Mouse (Mus musculus) forebrain, embryonic 15.5 days (tissue): ENCODE measurements around the gene Nhlrc2. TPM values are rescaled to one million over a fixed set of nuclear protein-coding genes. Genes with fewer than 3 reads are reported as not detected.

ENCODE experiments used
- ATAC-seq: fragments of 200-750 bp; cut with Nextera tagmentation; replicated peaks from 2 replicates; pipeline ENCODE4 v1.8.0; 2017; ENCODE audit warnings: mild to moderate bottlenecking, moderate TSS enrichment, moderate library complexity
- H3K27ac ChIP-seq: fragments of 300-500 bp; sonication (generic); replicated peaks from 2 replicates; pipeline ENCODE4 v1.5.1; 2015; ENCODE audit warnings: mild to moderate bottlenecking, inconsistent platforms
- H3K27me3 ChIP-seq: fragments of 300-500 bp; sonication (generic); 2 replicates; pipeline ENCODE4 v1.6.1; 2015; ENCODE audit warnings: inconsistent platforms
- H3K36me3 ChIP-seq: fragments of 300-500 bp; sonication (generic); 2 replicates; pipeline ENCODE4 v1.6.1; 2015; ENCODE audit warnings: mild to moderate bottlenecking, inconsistent platforms
- H3K4me1 ChIP-seq: fragments of 300-500 bp; sonication (generic); 2 replicates; pipeline ENCODE4 v1.6.1; 2015; ENCODE audit warnings: inconsistent platforms
- H3K4me2 ChIP-seq: fragments of 300-500 bp; sonication (generic); replicated peaks from 2 replicates; pipeline ENCODE4 v1.6.1; 2015; ENCODE audit warnings: mild to moderate bottlenecking, inconsistent platforms
- H3K4me3 ChIP-seq: fragments of 300-500 bp; sonication (generic); 2 replicates; pipeline ENCODE4 v1.5.1; 2015; ENCODE audit warnings: mild to moderate bottlenecking, inconsistent platforms
- H3K9ac ChIP-seq: fragments of 300-500 bp; sonication (generic); replicated peaks from 2 replicates; pipeline ENCODE4 v1.6.1; 2015; ENCODE audit warnings: mild to moderate bottlenecking, inconsistent platforms
- H3K9me3 ChIP-seq: fragments of 300-500 bp; sonication (generic); 2 replicates; pipeline ENCODE4 v1.6.1; 2016; ENCODE audit warnings: inconsistent platforms
- WGBS: fragments of 180-500 bp; shearing (Covaris S2); methylation state at CpG from one replicate; pipeline ENCODE4 v1.1.7; 2015; ENCODE audit warnings: mixed read lengths; 5-methylcytosine and 5-hydroxymethylcytosine counted together
- polyA plus RNA-seq: library from polyadenylated mRNA; unstranded; fragments of >200 nt; fragmentation: Nextera tagmentation; extraction: Ambion mirVana; gene quantifications from 2 replicates; pipeline ENCODE4 v1.2.1, GENCODE M21; 2015

Nhlrc2 gene
- polyA plus RNA-seq, 1 experiment from 2014 or later, result 11.2 TPM

DNA sequence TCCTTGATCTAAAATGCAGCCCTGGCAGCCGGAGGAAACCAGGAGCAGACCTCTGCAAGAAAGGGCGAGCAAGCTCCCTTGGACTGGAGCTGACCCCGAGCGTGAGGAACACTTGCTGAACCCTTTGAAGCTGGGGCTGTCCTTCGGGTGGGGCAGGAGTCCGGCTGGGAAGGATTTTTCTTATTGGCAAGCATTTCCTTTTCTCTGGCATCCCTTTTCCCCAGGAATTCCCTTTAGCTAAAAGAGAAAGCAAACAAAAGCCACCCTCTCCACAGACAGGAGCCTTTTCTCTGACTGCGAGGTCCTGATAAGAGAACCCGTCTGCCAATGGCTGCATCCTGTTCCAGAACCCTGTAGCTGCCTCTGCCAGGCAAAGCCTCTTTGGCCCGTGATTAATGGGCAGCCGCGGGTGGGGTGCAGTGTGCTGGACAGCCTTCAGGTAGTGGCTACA lies 83.4 kb downstream of the Nhlrc2 start:
- Histone ChIP-seq H3K4me1 (no peaks in the 10 kb centered on the region), H3K36me3 (no peaks in the 10 kb centered on the region), H3K27ac (no peak overlapping the region), H3K4me3 (no peak overlapping the region), H3K27me3 (no peaks in the 10 kb centered on the region), H3K4me2 (no peak overlapping the region), H3K9ac (no peak overlapping the region), H3K9me3 (no peaks in the 10 kb centered on the region)
- 65% methylated on average over 11 of the region's 11 CpGs for WGBS
- ATAC-seq, result no peak

DNA sequence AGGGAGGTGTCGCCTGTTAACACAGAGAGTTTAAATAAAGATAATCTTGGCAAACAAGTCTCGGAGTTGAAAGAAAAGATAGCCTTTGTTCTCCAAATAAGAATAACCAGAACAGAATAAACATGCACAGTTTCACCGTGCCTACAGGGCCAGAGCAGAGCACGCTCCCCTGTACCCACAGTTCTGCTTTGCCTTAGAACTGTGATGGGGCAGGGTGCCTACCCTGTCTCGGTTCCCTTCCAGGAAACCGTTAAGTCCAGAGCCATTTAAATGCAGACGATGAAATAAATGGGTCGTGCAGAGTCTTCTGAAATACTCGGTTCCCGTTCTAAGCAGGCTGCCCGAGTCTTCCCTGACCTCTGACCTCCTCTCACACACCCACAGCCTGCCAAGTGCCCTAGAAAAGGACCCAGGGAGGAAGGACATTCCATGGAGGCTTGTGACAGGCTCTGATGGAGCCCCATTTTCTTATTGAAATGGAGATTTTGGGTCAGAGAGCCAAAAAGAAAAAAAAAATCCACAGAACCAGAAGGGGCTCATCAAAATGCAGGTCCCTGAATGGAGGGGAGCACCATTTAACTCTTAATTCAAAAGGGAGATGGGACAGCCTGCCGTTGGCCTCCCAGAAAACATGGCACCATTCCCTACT lies 89.1 kb downstream of the Nhlrc2 start:
- no peaks in the 10 kb centered on the region for H3K27me3 ChIP-seq
- peak; percentile 76 for ATAC-seq
- no peak overlapping the region for H3K27ac ChIP-seq
- H3K9ac ChIP-seq, result no peak overlapping the region
- no peaks in the 10 kb centered on the region for H3K9me3 ChIP-seq
- H3K36me3 ChIP-seq, result no peaks in the 10 kb centered on the region
- H3K4me3 ChIP-seq, result no peak overlapping the region
- H3K4me1 ChIP-seq, result 0 out of 2 replicates have a peak, but pooled peaks cover 11% of the 10 kb centered on the region
- WGBS, result 29% methylated on average over 12 of the region's 12 CpGs
- H3K4me2 ChIP-seq, result no peak overlapping the region

DNA sequence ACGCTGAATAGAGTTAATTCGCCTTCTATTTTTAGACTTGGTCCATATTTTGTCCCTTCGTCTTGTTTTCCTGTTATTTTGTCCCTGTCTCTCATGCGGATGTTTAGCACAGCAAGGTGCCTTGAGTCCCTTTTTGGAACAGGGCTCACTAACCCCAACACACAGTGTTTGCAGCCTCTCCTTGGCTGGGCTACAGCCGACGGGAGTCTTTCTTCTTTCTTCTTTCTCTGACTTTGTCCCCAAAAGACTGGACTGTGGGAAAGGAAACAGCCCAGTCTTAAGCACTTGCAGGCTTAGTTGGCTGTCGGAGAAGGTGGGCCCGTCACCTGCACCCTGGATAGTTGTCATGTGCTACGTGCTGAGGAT lies 89.6 kb downstream of the Nhlrc2 start:
- ATAC-seq, result peak; percentile 67

DNA sequence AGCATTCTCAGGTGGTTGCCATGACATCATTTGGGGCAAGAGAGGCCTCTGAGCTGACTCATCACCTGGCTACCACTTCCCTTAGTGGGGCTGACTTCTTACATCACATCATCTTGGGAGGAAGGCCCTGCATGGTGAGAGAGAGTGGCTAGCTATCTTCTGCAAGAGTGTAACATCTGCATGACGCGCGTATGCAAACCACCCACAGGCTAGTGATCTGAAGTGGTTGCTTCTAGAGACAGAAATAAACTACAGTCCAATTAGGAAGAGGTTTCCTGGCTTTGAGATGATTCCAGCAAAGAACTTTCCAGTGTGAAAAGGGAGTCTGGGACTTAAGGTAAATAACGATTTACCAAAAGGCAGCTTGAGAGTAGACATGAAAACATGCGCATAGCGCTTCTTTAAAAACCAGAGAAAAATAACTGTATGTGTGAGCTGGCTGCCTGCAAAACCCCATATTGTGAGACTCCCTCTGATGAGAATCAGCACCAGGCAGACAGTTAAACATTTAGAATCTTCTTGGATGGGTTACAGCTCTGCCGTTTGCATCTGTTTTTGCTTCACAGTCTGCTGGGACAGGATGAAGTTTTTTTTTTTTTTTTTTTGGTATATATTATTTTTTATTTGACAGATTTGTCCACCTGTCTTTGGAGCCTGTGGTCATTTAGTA lies 99.5 kb downstream of the Nhlrc2 start:
- Histone ChIP-seq H3K4me2 (no peak overlapping the region), H3K9ac (no peak overlapping the region), H3K9me3 (no peaks in the 10 kb centered on the region), H3K27me3 (no peaks in the 10 kb centered on the region), H3K4me1 (peaks cover 10% of the 10 kb centered on the region), H3K27ac (peak overlapping the region; percentile 42; the same call in 1 of the 2 replicates), H3K36me3 (no peaks in the 10 kb centered on the region), H3K4me3 (no peak overlapping the region)
- 76% methylated on average over 7 of the region's 7 CpGs for WGBS
- no peak for ATAC-seq

More for the DNA sequence above, 89.6 kb downstream of the Nhlrc2 start:
- H3K4me3 ChIP-seq, result no peak overlapping the region
- H3K4me2 ChIP-seq, result no peak overlapping the region
- H3K36me3 ChIP-seq, result no peaks in the 10 kb centered on the region
- H3K27ac ChIP-seq, result peak overlapping the region; percentile 52; the same call in 1 of the 2 replicates
- 0 out of 2 replicates have a peak, but pooled peaks cover 11% of the 10 kb centered on the region for H3K4me1 ChIP-seq
- WGBS, result 38% methylated on average over 9 of the region's 9 CpGs
- H3K27me3 ChIP-seq, result no peaks in the 10 kb centered on the region
- no peak overlapping the region for H3K9ac ChIP-seq
- H3K9me3 ChIP-seq, result no peaks in the 10 kb centered on the region

- Histone ChIP-seq H3K9ac (no peak overlapping the region), H3K27ac (no peak overlapping the region), H3K27me3 (no peaks in the 10 kb centered on the region), H3K4me2 (no peak overlapping the region), H3K4me1 (peaks cover 18% of the 10 kb centered on the region), H3K36me3 (no peaks in the 10 kb centered on the region), H3K9me3 (no peaks in the 10 kb centered on the region), H3K4me3 (no peak overlapping the region)
- no peak for ATAC-seq
- 89% methylated on average over 4 of the region's 4 CpGs for WGBS
Observed at GRCm38 (mm10) chr19:56651262-56651661, 103.2 kb downstream of the Nhlrc2 start.

DNA sequence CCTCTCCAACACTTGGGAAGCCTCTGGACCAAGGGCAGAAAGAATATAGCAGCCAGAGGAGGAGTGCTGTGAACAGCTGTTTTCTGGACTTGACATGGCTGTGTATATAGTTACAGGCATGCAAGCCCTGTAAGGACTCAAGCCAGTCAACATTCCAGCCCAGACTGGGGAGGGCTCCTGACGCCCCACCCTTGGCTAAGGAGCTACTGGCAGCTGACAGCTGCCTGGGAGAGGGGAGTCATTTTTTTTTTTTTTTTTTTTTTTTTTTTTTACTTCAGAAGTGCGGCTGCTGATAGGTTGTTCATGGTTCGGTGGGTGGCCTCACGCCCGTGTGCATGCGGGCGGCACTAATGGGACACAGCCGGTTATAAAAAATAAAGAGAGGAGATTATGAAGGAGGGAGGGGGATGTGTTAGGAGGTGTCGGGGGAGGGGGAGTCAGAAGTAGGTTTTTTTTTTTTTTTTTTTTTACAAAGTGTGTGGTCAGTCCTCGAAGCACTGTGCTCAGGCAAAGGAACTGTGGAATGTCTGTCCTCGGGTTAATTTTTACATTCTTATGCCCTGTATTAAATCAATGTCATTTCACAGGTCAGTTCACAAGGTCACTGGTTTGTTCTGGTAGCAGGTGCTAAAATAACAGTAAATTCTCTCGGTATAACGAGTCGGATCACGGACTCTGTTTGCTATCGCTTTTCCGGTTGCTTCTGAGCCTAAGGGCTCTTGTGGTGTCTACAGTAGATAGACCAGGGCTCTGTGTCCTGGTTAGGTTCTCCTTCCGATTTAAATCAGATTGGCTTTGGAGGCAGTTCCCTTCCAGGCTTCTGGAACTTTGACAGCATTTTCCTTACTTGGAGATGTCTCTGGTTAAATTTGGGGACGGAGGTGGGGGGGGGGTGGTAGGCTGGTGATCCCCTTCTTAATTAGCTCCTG lies 104.2 kb downstream of the Nhlrc2 start:
- Histone ChIP-seq H3K4me3 (peak overlapping the region; percentile 14), H3K27me3 (no peaks in the 10 kb centered on the region), H3K9ac (no peak overlapping the region), H3K9me3 (no peaks in the 10 kb centered on the region), H3K4me2 (peak overlapping the region; percentile 38), H3K36me3 (no peaks in the 10 kb centered on the region), H3K4me1 (peaks cover 17% of the 10 kb centered on the region), H3K27ac (no peak overlapping the region)
- 11% methylated on average over 19 of the region's 19 CpGs for WGBS
- ATAC-seq, result peak; percentile 41; the same call in 1 of the 2 replicates

Other genes starting within 250 kb of the Nhlrc2 start
- gene Nrap, start 158.2 kb upstream of the Nhlrc2 start, polyA plus RNA-seq, result 0.41 and 0.45 TPM in 2 replicates
- 14.7 TPM in 2 replicates for gene Casp7, start 151.1 kb upstream of the Nhlrc2 start, polyA plus RNA-seq
- 0.17 TPM in 1 of 2 replicates, not detected in the other for gene Plekhs1, start 86.6 kb upstream of the Nhlrc2 start, polyA plus RNA-seq
- gene Dclre1a, start within 50 bp of the Nhlrc2 start, polyA plus RNA-seq, result 12.3 and 12.7 TPM in 2 replicates
- gene Adrb1, start 173.9 kb downstream of the Nhlrc2 start, polyA plus RNA-seq, result 1.6 TPM in 2 replicates